Comparison of ENCODE assay signal across 21 mouse cellular contexts in the genomic region with DNA sequence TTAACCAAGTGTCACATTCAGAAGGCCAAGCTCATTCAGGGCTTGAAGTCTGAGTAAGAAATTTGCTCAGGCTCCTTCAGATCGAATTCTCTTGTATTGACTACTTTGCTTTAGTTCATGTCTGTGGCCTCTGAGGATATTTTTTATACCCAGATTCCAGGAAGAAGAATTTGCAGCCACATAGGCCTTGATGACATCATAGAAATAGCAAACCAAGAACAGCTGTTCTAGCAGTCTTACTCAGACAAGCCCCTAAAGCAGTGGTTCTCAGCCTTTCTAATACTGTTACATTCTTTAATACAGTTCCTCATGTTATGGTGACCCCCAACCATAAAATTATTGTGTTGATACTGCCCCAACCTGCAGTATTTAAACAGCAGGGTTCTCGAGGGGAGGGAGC.
DNase-seq lines count a peak whose midpoint lies in the region; ATAC-seq and TF ChIP-seq lines count a peak whose summit lies in the region.
"Had no signal": no experiment of that assay in that cellular context is flagged by ENCODE, and none has a peak within 500 bp of the region (broad histone marks: within the 10 kb centered on the region; RNA-seq: fewer than 3 reads in every experiment).

No protein-coding gene starts in this region.

- 70% methylated on average over 2 of the region's 2 CpGs for WGBS in embryonic facial prominence, embryonic 11.5 days
- 74% methylated on average over 2 of the region's 2 CpGs for WGBS in embryonic facial prominence, embryonic 10.5 days
- 60% methylated on average over 2 of the region's 2 CpGs for WGBS in kidney, adult 2 months
- WGBS in midbrain, embryonic 15.5 days = 72% methylated on average over 2 of the region's 2 CpGs

- TF ChIP-seq CTCF in kidney, adult 2 months (conservative IDR thresholded peaks at IDR 0.05; ENCODE audit: insufficient read depth, insufficient read length, low read depth, low read length) = no peak

- H3K79me2 ChIP-seq in myocyte (ENCODE audit: control insufficient read depth, insufficient read depth) = no peaks in the 10 kb centered on the region

- no peak for ATAC-seq in embryonic facial prominence, embryonic 11.5 days (replicated peaks; ENCODE audit: insufficient number of reproducible peaks, low FRiP score, low TSS enrichment, low read depth)
- ATAC-seq in midbrain, embryonic 15.5 days (replicated peaks) = no peak
- ATAC-seq: forebrain, embryonic 16.5 days; hindbrain, embryonic 16.5 days; liver, embryonic 12.5 days; liver, postnatal 0 days had no signal

- no peak overlapping the region for H3K4me2 ChIP-seq in embryonic facial prominence, embryonic 11.5 days (ENCODE audit: low read depth, low read length)
- H3K4me2 ChIP-seq in myocyte (ENCODE audit: low read depth) = peak overlapping the region; percentile 73
- no peak overlapping the region for H3K4me2 ChIP-seq in midbrain, embryonic 15.5 days
- H3K4me2 ChIP-seq: limb, embryonic 12.5 days; liver, embryonic 12.5 days; midbrain, embryonic 11.5 days; neural tube, embryonic 13.5 days; stomach, embryonic 15.5 days had no signal

- H3K36me3 ChIP-seq in embryonic facial prominence, embryonic 11.5 days (replicated peaks; ENCODE audit: control insufficient read depth, insufficient read depth, low read depth, low read length) = no peaks in the 10 kb centered on the region
- H3K36me3 ChIP-seq in embryonic facial prominence, embryonic 10.5 days (replicated peaks) = no peaks in the 10 kb centered on the region
- H3K36me3 ChIP-seq in kidney, adult 2 months (ENCODE audit: control insufficient read depth, insufficient read depth, low read length) = no peaks in the 10 kb centered on the region
- no peaks in the 10 kb centered on the region for H3K36me3 ChIP-seq in myocyte (ENCODE audit: control insufficient read depth, insufficient read depth)
- no peaks in the 10 kb centered on the region for H3K36me3 ChIP-seq in midbrain, embryonic 15.5 days (replicated peaks)
- H3K36me3 ChIP-seq: hindbrain, embryonic 10.5 days; limb, embryonic 12.5 days; liver, embryonic 12.5 days; neural tube, embryonic 13.5 days; stomach, embryonic 15.5 days had no signal

- H3ac ChIP-seq in myocyte (ENCODE audit: control insufficient read depth, insufficient read length) = no peak overlapping the region

- no peaks in the 10 kb centered on the region for H3K27me3 ChIP-seq in embryonic facial prominence, embryonic 11.5 days (ENCODE audit: control insufficient read depth, insufficient read depth, low read length)
- H3K27me3 ChIP-seq in embryonic facial prominence, embryonic 10.5 days (replicated peaks; ENCODE audit: low read depth, poor library complexity, severe bottlenecking) = no peaks in the 10 kb centered on the region
- H3K27me3 ChIP-seq in kidney, adult 2 months (replicated peaks; ENCODE audit: control insufficient read depth, insufficient read depth, low read length) = no peaks in the 10 kb centered on the region
- H3K27me3 ChIP-seq in myocyte (ENCODE audit: control insufficient read depth, insufficient read depth, insufficient read length) = no peaks in the 10 kb centered on the region
- no peaks in the 10 kb centered on the region for H3K27me3 ChIP-seq in midbrain, embryonic 15.5 days (replicated peaks)
- H3K27me3 ChIP-seq: limb, embryonic 12.5 days; liver, embryonic 12.5 days; neural tube, embryonic 13.5 days; stomach, embryonic 15.5 days had no signal

- H3K4me1 ChIP-seq in embryonic facial prominence, embryonic 11.5 days (ENCODE audit: control insufficient read depth, insufficient read depth, low read length) = no peaks in the 10 kb centered on the region
- no peaks in the 10 kb centered on the region for H3K4me1 ChIP-seq in embryonic facial prominence, embryonic 10.5 days
- no peaks in the 10 kb centered on the region for H3K4me1 ChIP-seq in kidney, adult 2 months (ENCODE audit: control insufficient read depth, insufficient read depth, low read length)
- H3K4me1 ChIP-seq in midbrain, embryonic 15.5 days = no peaks in the 10 kb centered on the region
- H3K4me1 ChIP-seq: hindbrain, embryonic 10.5 days; liver, embryonic 12.5 days; neural tube, embryonic 13.5 days; stomach, embryonic 15.5 days had no signal

- H3K4me3 ChIP-seq in embryonic facial prominence, embryonic 11.5 days (ENCODE audit: low read depth, low read length) = no peak overlapping the region
- no peak overlapping the region for H3K4me3 ChIP-seq in embryonic facial prominence, embryonic 10.5 days
- H3K4me3 ChIP-seq in kidney, adult 2 months (ENCODE audit: insufficient read depth, low read depth, low read length) = no peak overlapping the region
- no peak overlapping the region for H3K4me3 ChIP-seq in myocyte
- no peak overlapping the region for H3K4me3 ChIP-seq in midbrain, embryonic 15.5 days
- H3K4me3 ChIP-seq: hindbrain, embryonic 10.5 days; limb, embryonic 12.5 days; liver, embryonic 12.5 days; neural tube, embryonic 13.5 days; stomach, embryonic 15.5 days had no signal

- no peak for TF ChIP-seq POLR2A in kidney, adult 2 months (IDR thresholded peaks at IDR 0.05; ENCODE audit: low read depth, low read length)
- no peak for TF ChIP-seq POLR2A in myocyte (IDR thresholded peaks at IDR 0.05; ENCODE audit: insufficient read length, low read depth)

- no peak overlapping the region for H3K9ac ChIP-seq in embryonic facial prominence, embryonic 11.5 days (replicated peaks; ENCODE audit: low read length)
- no peak overlapping the region for H3K9ac ChIP-seq in midbrain, embryonic 15.5 days
- H3K9ac ChIP-seq: limb, embryonic 12.5 days; liver, embryonic 12.5 days; liver, postnatal 0 days; neural tube, embryonic 13.5 days; stomach, embryonic 15.5 days had no signal

- DNase-seq in embryonic facial prominence, embryonic 11.5 days (ENCODE audit: low spot score) = peak; percentile 4
- DNase-seq in embryonic facial prominence, embryonic 10.5 days (ENCODE audit: low spot score) = no peak
- no peak for DNase-seq in kidney, adult 2 months
- no peak for DNase-seq in kidney, postnatal 10 days
- DNase-seq in Muller cell, postnatal 12 days (ENCODE audit: inconsistent ontology term) = peak; percentile 78
- DNase-seq: adrenal gland, postnatal 25 days; cerebellum, adult 18-20 months; kidney, adult 18-20 months; kidney, postnatal 14 days; liver, postnatal 0 days; right cerebral cortex, postnatal 25 days had no signal

- H3K27ac ChIP-seq in embryonic facial prominence, embryonic 11.5 days (replicated peaks; ENCODE audit: low read depth, low read length) = no peak overlapping the region
- no peak overlapping the region for H3K27ac ChIP-seq in embryonic facial prominence, embryonic 10.5 days (replicated peaks)
- peak overlapping the region; percentile 23; the same call in 1 of the 2 replicates for H3K27ac ChIP-seq in kidney, adult 2 months (ENCODE audit: insufficient read depth, low read depth, low read length)
- no peak overlapping the region for H3K27ac ChIP-seq in midbrain, embryonic 15.5 days
- H3K27ac ChIP-seq: hindbrain, embryonic 10.5 days; limb, embryonic 12.5 days; liver, embryonic 12.5 days; neural tube, embryonic 13.5 days; stomach, embryonic 15.5 days had no signal

- H3K9me3 ChIP-seq in embryonic facial prominence, embryonic 11.5 days (replicated peaks; ENCODE audit: control insufficient read depth, low read length) = no peaks in the 10 kb centered on the region
- no peaks in the 10 kb centered on the region for H3K9me3 ChIP-seq in embryonic facial prominence, embryonic 10.5 days
- no peaks in the 10 kb centered on the region for H3K9me3 ChIP-seq in midbrain, embryonic 15.5 days
- H3K9me3 ChIP-seq: hindbrain, embryonic 10.5 days; limb, embryonic 12.5 days; liver, embryonic 12.5 days; neural tube, embryonic 13.5 days; stomach, embryonic 15.5 days had no signal

TF ChIP-seq in myocyte, 11 proteins besides CTCF, POLR2A, EP300 and RAD21:
- peak; percentile 58 for TF ChIP-seq TCF12 (IDR thresholded peaks at IDR 0.05; ENCODE audit: insufficient read depth, poor library complexity, severe bottlenecking)
- peak in 2 of 3 experiments; percentile 22 to 84 for TF ChIP-seq MYOG (IDR thresholded peaks at IDR 0.05; ENCODE audit: control insufficient read depth in 1 of 3, insufficient read depth in 1 of 3, insufficient read length in 2 of 3, low read depth in 2 of 3)
- peak; percentile 66 to 78 (median 67) for TF ChIP-seq MYOD1 (IDR thresholded peaks at IDR 0.05; ENCODE audit: control insufficient read depth in 1 of 3, insufficient read length in 2 of 3, low read depth in 2 of 3)
- TF ChIP-seq E2F4 (IDR thresholded peaks at IDR 0.05; ENCODE audit: insufficient read depth) = no peak
- 0 out of 2 replicates have a peak, but pooled peaks have one; percentile 24 for TF ChIP-seq CEBPB (IDR thresholded peaks at IDR 0.05; ENCODE audit: insufficient read depth, poor library complexity, severe bottlenecking)

Comparison
In these comparisons a context has a peak if more than half of its experiments do, and no peak if none do; other contexts are left out.
1. DNase-seq: peak in embryonic facial prominence, embryonic 11.5 days (single experiment) and Muller cell, postnatal 12 days (single experiment); none in embryonic facial prominence, embryonic 10.5 days (single experiment), kidney, adult 2 months (single experiment) and kidney, postnatal 10 days (single experiment).